Mouse (Mus musculus) midbrain, embryonic 12.5 days (tissue): Measurements from ENCODE around the gene Cfap161. TPM values are rescaled to one million over a fixed set of nuclear protein-coding genes. Genes with fewer than 3 reads are reported as not detected.

Experiments used
- polyA plus RNA-seq: library from polyadenylated mRNA; unstranded; fragments of >200 nt; fragmentation: Nextera tagmentation; extraction: Ambion mirVana; gene quantifications from 2 replicates; pipeline ENCODE4 v1.2.1, GENCODE M21; 2016

Gene Cfap161
- polyA plus RNA-seq, 1 experiment from 2014 or later, result not detected

Other genes with a start within 250 kb of the Cfap161 start
- gene Tmc3, start 210.0 kb downstream of the Cfap161 start, polyA plus RNA-seq, result 0.31 and 0.69 TPM in 2 replicates
- 10.8 and 12.0 TPM in 2 replicates for gene Stard5, start 162.9 kb downstream of the Cfap161 start, polyA plus RNA-seq
- gene Il16, start 49.2 kb downstream of the Cfap161 start, polyA plus RNA-seq, result 1.1 and 1.4 TPM in 2 replicates
- 15.9 and 17.5 TPM in 2 replicates for gene Tlnrd1, start 89.4 kb upstream of the Cfap161 start, polyA plus RNA-seq
- 80.6 and 85.1 TPM in 2 replicates for gene Mesd, start 89.6 kb upstream of the Cfap161 start, polyA plus RNA-seq